Mouse (Mus musculus) heart, embryonic 15.5 days (tissue): ENCODE data around the gene Sept7. TPM values are rescaled to one million over a fixed set of nuclear protein-coding genes. Genes with fewer than 3 reads are reported as not detected.

Experiments
- ATAC-seq: fragments of 200-750 bp; cut with Nextera tagmentation; replicated peaks from 2 replicates; pipeline ENCODE4 v1.8.0; 2017; ENCODE audit warnings: low read depth, moderate TSS enrichment; ENCODE audit not compliant: insufficient number of reproducible peaks, insufficient read depth, low FRiP score
- H3K27ac ChIP-seq: fragments of 300-500 bp; sonication (generic); 2 replicates; pipeline ENCODE4 v1.5.1; 2015; ENCODE audit warnings: mild to moderate bottlenecking, inconsistent platforms
- H3K27me3 ChIP-seq: fragments of 300-500 bp; sonication (generic); 2 replicates; pipeline ENCODE4 v1.6.1; 2015; ENCODE audit warnings: inconsistent platforms
- H3K36me3 ChIP-seq: fragments of 300-500 bp; sonication (generic); 2 replicates; pipeline ENCODE4 v1.6.1; 2015; ENCODE audit warnings: mild to moderate bottlenecking, inconsistent platforms
- H3K4me1 ChIP-seq: fragments of 300-500 bp; sonication (generic); replicated peaks from 2 replicates; pipeline ENCODE4 v1.6.1; 2015; ENCODE audit warnings: inconsistent platforms
- H3K4me2 ChIP-seq: fragments of 300-500 bp; sonication (generic); 2 replicates; pipeline ENCODE4 v1.6.1; 2015; ENCODE audit warnings: inconsistent platforms, mild to moderate bottlenecking, moderate library complexity
- H3K4me3 ChIP-seq: fragments of 300-500 bp; sonication (generic); 2 replicates; pipeline ENCODE4 v1.5.1; 2015; ENCODE audit warnings: mild to moderate bottlenecking, inconsistent platforms
- H3K9ac ChIP-seq: fragments of 300-500 bp; sonication (generic); 2 replicates; pipeline ENCODE4 v1.6.1; 2015; ENCODE audit warnings: mild to moderate bottlenecking, inconsistent platforms
- H3K9me3 ChIP-seq: fragments of 300-500 bp; sonication (generic); replicated peaks from 2 replicates; pipeline ENCODE4 v1.6.1; 2016; ENCODE audit warnings: inconsistent platforms
- WGBS: fragments of 180-500 bp; shearing (Covaris S2); methylation state at CpG from one replicate; pipeline ENCODE4 v1.1.7; 2015; ENCODE audit warnings: mixed read lengths; 5-methylcytosine and 5-hydroxymethylcytosine counted together
- polyA plus RNA-seq: library from polyadenylated mRNA; unstranded; fragments of >200 nt; fragmentation: Nextera tagmentation; extraction: Ambion mirVana; gene quantifications from 2 replicates; pipeline ENCODE4 v1.2.1, GENCODE M21; 2015

The Sept7 gene
- polyA plus RNA-seq, result 225 and 252 TPM in 2 replicates

- H3K9ac ChIP-seq, result peak within 1 kb of the TSS; percentile 96
- H3K36me3 ChIP-seq, result no peaks in the 10 kb centered on the region
- H3K27ac ChIP-seq, result peak within 1 kb of the TSS; percentile 98
- WGBS, result under 1% methylated on average over 54 of the region's 54 CpGs
- H3K4me3 ChIP-seq, result peak within 1 kb of the TSS; percentile 82
- H3K9me3 ChIP-seq, result no peaks in the 10 kb centered on the region
- no peaks in the 10 kb centered on the region for H3K27me3 ChIP-seq
- ATAC-seq, result peak; percentile 97
- peaks cover 26% of the 10 kb centered on the region for H3K4me1 ChIP-seq
- peak within 1 kb of the TSS; percentile 76 for H3K4me2 ChIP-seq
These were observed at the start of gene Sept7 for GRCm38 (mm10) chr9:25252283-25252726. Gene Sept7 (plus strand): TSS chr9:25252439.

GRCm38 (mm10) chr9:25208087-25208803 is 44.0 kb upstream of the Sept7 start:
- no peaks in the 10 kb centered on the region for H3K27me3 ChIP-seq
- H3K36me3 ChIP-seq, result no peaks in the 10 kb centered on the region
- H3K27ac ChIP-seq, result peak overlapping the region; percentile 73
- H3K4me1 ChIP-seq, result peaks cover 7% of the 10 kb centered on the region
- H3K4me3 ChIP-seq, result no peak overlapping the region
- WGBS, result 53% methylated on average over 8 of the region's 8 CpGs
- no peaks in the 10 kb centered on the region for H3K9me3 ChIP-seq
- no peak overlapping the region for H3K9ac ChIP-seq
- ATAC-seq, result no peak
- H3K4me2 ChIP-seq, result no peak overlapping the region

- Histone ChIP-seq H3K9ac (no peak overlapping the region), H3K9me3 (no peaks in the 10 kb centered on the region), H3K36me3 (no peaks in the 10 kb centered on the region), H3K27me3 (no peaks in the 10 kb centered on the region), H3K27ac (peak overlapping the region; percentile 59), H3K4me3 (no peak overlapping the region), H3K4me2 (no peak overlapping the region), H3K4me1 (peaks cover 13% of the 10 kb centered on the region)
- WGBS, result 41% methylated on average over 9 of the region's 9 CpGs
- peak; percentile 39 for ATAC-seq
These were observed 39.7 kb upstream of the Sept7 start for GRCm38 (mm10) chr9:25212309-25213163.

GRCm38 (mm10) chr9:25213164-25213557 is 39.1 kb upstream of the Sept7 start:
- H3K9me3 ChIP-seq, result no peaks in the 10 kb centered on the region
- H3K9ac ChIP-seq, result no peak overlapping the region
- H3K27ac ChIP-seq, result peak overlapping the region; percentile 59
- H3K4me3 ChIP-seq, result no peak overlapping the region
- H3K4me2 ChIP-seq, result no peak overlapping the region
- H3K27me3 ChIP-seq, result no peaks in the 10 kb centered on the region
- peaks cover 13% of the 10 kb centered on the region for H3K4me1 ChIP-seq
- H3K36me3 ChIP-seq, result no peaks in the 10 kb centered on the region
- no peak for ATAC-seq

- Histone ChIP-seq H3K9ac (no peak overlapping the region), H3K4me2 (no peak overlapping the region), H3K27ac (no peak overlapping the region), H3K27me3 (no peaks in the 10 kb centered on the region), H3K4me1 (peaks cover 19% of the 10 kb centered on the region), H3K9me3 (no peaks in the 10 kb centered on the region), H3K4me3 (no peak overlapping the region), H3K36me3 (no peaks in the 10 kb centered on the region)
- 34% methylated on average over 3 of the region's 3 CpGs for WGBS
- no peak for ATAC-seq
These were observed 36.8 kb upstream of the Sept7 start for GRCm38 (mm10) chr9:25215411-25215810.

GRCm38 (mm10) chr9:25216210-25216609 is 36.0 kb upstream of the Sept7 start:
- Histone ChIP-seq H3K4me3 (no peak overlapping the region), H3K4me2 (no peak overlapping the region), H3K36me3 (no peaks in the 10 kb centered on the region), H3K27me3 (no peaks in the 10 kb centered on the region), H3K9ac (no peak overlapping the region), H3K9me3 (no peaks in the 10 kb centered on the region), H3K4me1 (peaks cover 19% of the 10 kb centered on the region), H3K27ac (no peak overlapping the region)
- no peak for ATAC-seq
- 27% methylated on average over 2 of the region's 2 CpGs for WGBS

GRCm38 (mm10) chr9:25218954-25219353 is 33.3 kb upstream of the Sept7 start:
- no peak overlapping the region for H3K9ac ChIP-seq
- no peaks in the 10 kb centered on the region for H3K36me3 ChIP-seq
- peak overlapping the region; percentile 49; the same call in 1 of the 2 replicates for H3K27ac ChIP-seq
- H3K4me2 ChIP-seq, result no peak overlapping the region
- ATAC-seq, result no peak
- no peak overlapping the region for H3K4me3 ChIP-seq
- H3K9me3 ChIP-seq, result no peaks in the 10 kb centered on the region
- peaks cover 12% of the 10 kb centered on the region for H3K4me1 ChIP-seq
- H3K27me3 ChIP-seq, result no peaks in the 10 kb centered on the region
- 61% methylated on average over 3 of the region's 3 CpGs for WGBS

- H3K4me1 ChIP-seq, result peaks cover 11% of the 10 kb centered on the region
- no peak; the same call in 1 of the 2 replicates for ATAC-seq
- 38% methylated on average over 5 of the region's 5 CpGs for WGBS
- no peaks in the 10 kb centered on the region for H3K36me3 ChIP-seq
- H3K27ac ChIP-seq, result peak overlapping the region; percentile 49
- H3K4me3 ChIP-seq, result no peak overlapping the region
- H3K9ac ChIP-seq, result no peak overlapping the region
- no peaks in the 10 kb centered on the region for H3K27me3 ChIP-seq
- no peaks in the 10 kb centered on the region for H3K9me3 ChIP-seq
- no peak overlapping the region for H3K4me2 ChIP-seq
These were observed 32.4 kb upstream of the Sept7 start for GRCm38 (mm10) chr9:25219882-25220281.

- H3K4me2 ChIP-seq, result no peak overlapping the region
- no peak for ATAC-seq
- H3K9ac ChIP-seq, result no peak overlapping the region
- no peak overlapping the region for H3K4me3 ChIP-seq
- no peaks in the 10 kb centered on the region for H3K36me3 ChIP-seq
- 68% methylated on average over 4 of the region's 4 CpGs for whole genome bisulfite sequencing
- no peak overlapping the region for H3K27ac ChIP-seq
- no peaks in the 10 kb centered on the region for H3K9me3 ChIP-seq
- no peaks in the 10 kb centered on the region for H3K27me3 ChIP-seq
- H3K4me1 ChIP-seq, result peaks cover 3% of the 10 kb centered on the region
These were observed 27.3 kb upstream of the Sept7 start for GRCm38 (mm10) chr9:25224959-25225358.

GRCm38 (mm10) chr9:25229740-25230139 is 22.5 kb upstream of the Sept7 start:
- Histone ChIP-seq H3K27ac (no peak overlapping the region), H3K9me3 (no peaks in the 10 kb centered on the region), H3K27me3 (no peaks in the 10 kb centered on the region), H3K36me3 (no peaks in the 10 kb centered on the region), H3K4me3 (no peak overlapping the region), H3K4me2 (no peak overlapping the region), H3K9ac (no peak overlapping the region), H3K4me1 (no peaks in the 10 kb centered on the region)
- ATAC-seq, result no peak
- 83% methylated on average over 6 of the region's 6 CpGs for whole genome bisulfite sequencing

GRCm38 (mm10) chr9:25230213-25231039 is 21.8 kb upstream of the Sept7 start:
- H3K4me1 ChIP-seq, result no peaks in the 10 kb centered on the region
- no peak for ATAC-seq
- H3K4me3 ChIP-seq, result no peak overlapping the region
- no peak overlapping the region for H3K9ac ChIP-seq
- H3K9me3 ChIP-seq, result no peaks in the 10 kb centered on the region
- no peaks in the 10 kb centered on the region for H3K36me3 ChIP-seq
- H3K4me2 ChIP-seq, result no peak overlapping the region
- H3K27me3 ChIP-seq, result no peaks in the 10 kb centered on the region
- H3K27ac ChIP-seq, result no peak overlapping the region
- 85% methylated on average over 10 of the region's 10 CpGs for WGBS
